Mouse (Mus musculus) layer of hippocampus, postnatal 36 days (tissue): ENCODE measurements at regions not wholly inside any gene's neighbourhood (a gene's known extent, or its start where the extent isn't known, plus 50 kb on each side); places are given as distances from the start of the nearest gene placed in this dataset.

ENCODE experiments used
- DNase-seq, 2 experiments: peaks; one replicate each; pipeline ENCODE4 v3.0.0; 2022

GRCm38 (mm10) chr11:20985771-20986170, 105.3 kb upstream of the Peli1 start:
- no peak for DNase-seq

- peak; percentile 29 to 37 for DNase-seq
Measured at GRCm38 (mm10) chr11:20987171-20987815, 103.8 kb upstream of the Peli1 start.

- peak; percentile 63 to 76 for DNase-seq
Measured at GRCm38 (mm10) chr11:20987841-20988251, 103.2 kb upstream of the Peli1 start.

GRCm38 (mm10) chr11:20988871-20989270, 102.2 kb upstream of the Peli1 start:
- no peak for DNase-seq

- no peak for DNase-seq
Measured at GRCm38 (mm10) chr11:20993580-20993979, 97.5 kb upstream of the Peli1 start.

- no peak for DNase-seq
Measured at GRCm38 (mm10) chr11:21001400-21001799, 89.7 kb upstream of the Peli1 start.

- DNase-seq = no peak
Measured at GRCm38 (mm10) chr11:21007222-21007621, 83.9 kb upstream of the Peli1 start.

GRCm38 (mm10) chr11:21009505-21009904, 81.6 kb upstream of the Peli1 start:
- DNase-seq = no peak

- no peak for DNase-seq
Measured at GRCm38 (mm10) chr11:21010867-21011266, 80.2 kb upstream of the Peli1 start.

- no peak for DNase-seq
Measured at GRCm38 (mm10) chr11:21014250-21014649, 76.8 kb upstream of the Peli1 start.

- no peak for DNase-seq
Measured at GRCm38 (mm10) chr11:21015536-21015935, 75.6 kb upstream of the Peli1 start.

GRCm38 (mm10) chr11:21016133-21016746, 74.9 kb upstream of the Peli1 start:
- no peak for DNase-seq

- no peak for DNase-seq
Measured at GRCm38 (mm10) chr11:21016791-21017329, 74.2 kb upstream of the Peli1 start.

GRCm38 (mm10) chr11:21019829-21020228, 71.3 kb upstream of the Peli1 start:
- DNase-seq = no peak

- no peak for DNase-seq
Measured at GRCm38 (mm10) chr11:21024111-21024510, 67.0 kb upstream of the Peli1 start.

GRCm38 (mm10) chr11:21024521-21024920, 66.6 kb upstream of the Peli1 start:
- DNase-seq = no peak

GRCm38 (mm10) chr11:21027299-21027698, 63.8 kb upstream of the Peli1 start:
- DNase-seq = no peak

- DNase-seq = no peak
Measured at GRCm38 (mm10) chr11:21030362-21030761, 60.7 kb upstream of the Peli1 start.

- no peak for DNase-seq
Measured at GRCm38 (mm10) chr11:21031816-21032215, 59.3 kb upstream of the Peli1 start.

GRCm38 (mm10) chr11:21033234-21033822, 57.8 kb upstream of the Peli1 start:
- no peak for DNase-seq

- DNase-seq = no peak
Measured at GRCm38 (mm10) chr11:21033823-21034401, 57.2 kb upstream of the Peli1 start.

GRCm38 (mm10) chr11:21036161-21036916, 54.8 kb upstream of the Peli1 start:
- no peak for DNase-seq
